Mouse (Mus musculus) CH12.LX (cell line): ENCODE measurements around the gene Tmem269.

Experiments
- CTCF ChIP-seq, 2 experiments: IDR thresholded peaks in 1 of 2; conservative IDR thresholded peaks in 1 of 2; 2 replicates each; pipeline ENCODE4 v1.5.1; 2011 to 2012; ENCODE audit warnings: low read depth in 2 of 2, low read length in 2 of 2, improper control_type of control experiment in 1 of 2, inconsistent platforms in 1 of 2, mild to moderate bottlenecking in 1 of 2, moderate library complexity in 1 of 2
- MXI1 ChIP-seq: IDR thresholded peaks from 2 replicates; pipeline ENCODE4 v1.6.1; 2011; ENCODE audit warnings: mild to moderate bottlenecking, low read depth, low read length, improper control_type of control experiment
- USF2 ChIP-seq: conservative IDR thresholded peaks from 2 replicates; pipeline ENCODE4 v1.6.1; 2011; ENCODE audit warnings: low read depth, low read length, improper control_type of control experiment

DNA sequence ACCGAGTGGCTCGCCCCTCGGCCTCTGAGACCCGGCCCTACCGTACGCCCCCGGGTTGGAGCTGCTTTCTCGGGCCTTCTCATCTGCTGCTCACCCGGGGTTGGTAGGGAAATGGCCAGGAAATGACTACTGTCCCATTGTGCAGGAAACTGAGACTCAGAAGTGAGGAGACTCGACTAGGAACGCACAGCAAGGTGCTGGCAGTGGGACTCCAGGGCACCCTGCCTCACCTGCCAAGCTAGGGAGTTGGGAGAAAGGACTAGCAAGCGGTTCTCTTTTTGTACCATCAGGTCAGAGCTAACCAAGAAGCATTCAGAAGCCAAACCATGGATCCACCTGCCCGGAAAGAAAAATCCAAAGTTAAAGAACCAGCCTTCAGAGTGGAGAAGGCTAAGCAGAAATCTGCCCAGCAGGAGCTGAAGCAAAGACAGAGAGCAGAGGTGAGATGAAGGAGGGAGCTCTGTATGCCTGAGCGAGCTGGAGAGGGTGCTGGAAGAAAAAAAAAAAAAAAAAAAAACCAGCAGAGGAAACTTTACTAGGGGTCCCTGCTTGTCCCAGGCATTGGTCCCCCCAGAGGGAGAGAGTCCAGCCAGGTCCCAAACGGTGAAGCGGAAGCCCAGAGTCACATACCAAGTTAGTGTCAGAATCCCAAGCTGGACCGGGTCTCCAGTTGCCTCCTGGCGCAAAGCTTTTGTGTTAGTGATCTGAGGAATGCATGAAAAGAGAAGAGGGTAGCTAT, 22.3 kb downstream of the Tmem269 start:
- no peak for TF ChIP-seq CTCF (conservative IDR thresholded peaks at IDR 0.05 in 1 of 2, IDR thresholded peaks at IDR 0.05 in 1 of 2; ENCODE audit: low read depth in 2 of 2, low read length in 2 of 2)
- TF ChIP-seq USF2: no peak
- TF ChIP-seq MXI1: no peak
